Mouse (Mus musculus) kidney, embryonic 16.5 days (tissue): ENCODE data around the gene Stac2. TPM values are rescaled to one million over a fixed set of nuclear protein-coding genes. Genes with fewer than 3 reads are reported as not detected.

ENCODE experiments used
- ATAC-seq: fragments of 200-750 bp; cut with Nextera tagmentation; 2 replicates; pipeline ENCODE4 v1.8.0; 2017; ENCODE audit warnings: moderate TSS enrichment; ENCODE audit not compliant: low FRiP score, low TSS enrichment
- H3K27ac ChIP-seq: fragments of 300-500 bp; sonication (generic); 2 replicates; pipeline ENCODE4 v1.5.1; 2014; ENCODE audit warnings: low read length
- H3K27me3 ChIP-seq: fragments of 300-500 bp; sonication (generic); 2 replicates; pipeline ENCODE4 v1.6.1; 2014; ENCODE audit warnings: low read length, control low read depth, mixed read lengths; ENCODE audit not compliant: insufficient read depth
- H3K36me3 ChIP-seq: fragments of 300-500 bp; sonication (generic); 2 replicates; pipeline ENCODE4 v1.6.1; 2014; ENCODE audit warnings: low read length, control low read depth, mixed read lengths; ENCODE audit not compliant: insufficient read depth
- H3K4me1 ChIP-seq: fragments of 300-500 bp; sonication (generic); 2 replicates; pipeline ENCODE4 v1.6.1; 2014; ENCODE audit warnings: low read length, control low read depth, mixed read lengths; ENCODE audit not compliant: insufficient read depth
- H3K4me2 ChIP-seq: fragments of 300-500 bp; sonication (generic); replicated peaks from 2 replicates; pipeline ENCODE4 v1.6.1; 2014; ENCODE audit warnings: low read depth, low read length
- H3K4me3 ChIP-seq: fragments of 300-500 bp; sonication (generic); 2 replicates; pipeline ENCODE4 v1.5.1; 2014; ENCODE audit warnings: mild to moderate bottlenecking, low read length
- H3K9ac ChIP-seq: fragments of 300-500 bp; sonication (generic); replicated peaks from 2 replicates; pipeline ENCODE4 v1.6.1; 2014; ENCODE audit warnings: low read length
- H3K9me3 ChIP-seq: fragments of 300-500 bp; sonication (generic); 2 replicates; pipeline ENCODE4 v1.6.1; 2016; ENCODE audit warnings: low read length, control low read depth
- WGBS: fragments of 180-500 bp; shearing (Covaris S2); extraction: QIAGEN DNeasy Blood & Tissue Kit; methylation state at CpG from one replicate; pipeline ENCODE4 v1.1.7; 2014; 5-methylcytosine and 5-hydroxymethylcytosine counted together
- microRNA-seq: library from miRNA; unstranded; fragments of <30 nt; microRNA quantifications from one replicate; pipeline ENCODE4, GENCODE M21; 2016
- polyA plus RNA-seq: library from polyadenylated mRNA; unstranded; fragments of >200 nt; fragmentation: Nextera tagmentation; extraction: Ambion mirVana; gene quantifications from 2 replicates; pipeline ENCODE4 v1.2.1, GENCODE M21; 2015

Gene Stac2
- polyA plus RNA-seq, 1 experiment from 2014 or later, result 3.3 TPM

DNA sequence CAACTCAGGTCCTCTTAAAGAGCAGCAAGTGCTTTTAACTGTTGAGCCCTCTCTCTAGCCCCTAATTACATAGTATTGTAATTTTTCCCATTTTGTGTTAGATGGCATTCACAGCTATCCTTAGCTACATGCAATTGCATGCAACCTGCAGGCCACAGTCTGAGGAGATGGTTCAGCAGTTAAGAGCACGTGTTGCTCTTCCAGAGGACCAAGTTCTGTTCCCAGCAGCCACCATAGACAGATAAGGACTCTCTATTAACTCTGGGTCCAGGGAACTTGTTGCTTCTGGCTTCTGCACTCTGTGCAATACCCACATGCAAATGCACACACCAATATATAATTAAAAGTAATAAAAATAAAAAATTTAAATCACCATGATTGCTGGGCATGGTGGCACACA, 56.6 kb downstream of the Stac2 start:
- 86% methylated on average over 1 of the region's 1 CpGs for WGBS

GRCm38 (mm10) chr11:97995564-97996288, 57.5 kb downstream of the Stac2 start, which contains the start of gene Arl5c:
Gene Arl5c, minus strand, starts transcription at chr11:97996181.
- no peaks in the 10 kb centered on the region for H3K9me3 ChIP-seq
- H3K4me1 ChIP-seq, result peaks cover 20% of the 10 kb centered on the region
- ATAC-seq, result peak; percentile 62
- H3K27me3 ChIP-seq, result 0 out of 2 replicates have a peak, but pooled peaks cover 3% of the 10 kb centered on the region
- 0 out of 2 replicates have a peak within 1 kb of the TSS, but pooled peaks have one; percentile 1 for H3K27ac ChIP-seq
- H3K4me3 ChIP-seq, result peak within 1 kb of the TSS; percentile 58
- H3K9ac ChIP-seq, result peak within 1 kb of the TSS; percentile 63
- under 1% methylated on average over 26 of the region's 26 CpGs for WGBS
- H3K4me2 ChIP-seq, result peak within 1 kb of the TSS; percentile 92
- H3K36me3 ChIP-seq, result no peaks in the 10 kb centered on the region

More for the DNA sequence above, 56.6 kb downstream of the Stac2 start:
- no peak overlapping the region for H3K27ac ChIP-seq
- H3K9me3 ChIP-seq, result no peaks in the 10 kb centered on the region
- peaks cover 20% of the 10 kb centered on the region for H3K4me1 ChIP-seq
- ATAC-seq, result no peak
- H3K4me3 ChIP-seq, result no peak overlapping the region
- H3K9ac ChIP-seq, result no peak overlapping the region
- H3K27me3 ChIP-seq, result 0 out of 2 replicates have a peak, but pooled peaks cover 6% of the 10 kb centered on the region
- H3K4me2 ChIP-seq, result no peak overlapping the region
- H3K36me3 ChIP-seq, result no peaks in the 10 kb centered on the region

DNA sequence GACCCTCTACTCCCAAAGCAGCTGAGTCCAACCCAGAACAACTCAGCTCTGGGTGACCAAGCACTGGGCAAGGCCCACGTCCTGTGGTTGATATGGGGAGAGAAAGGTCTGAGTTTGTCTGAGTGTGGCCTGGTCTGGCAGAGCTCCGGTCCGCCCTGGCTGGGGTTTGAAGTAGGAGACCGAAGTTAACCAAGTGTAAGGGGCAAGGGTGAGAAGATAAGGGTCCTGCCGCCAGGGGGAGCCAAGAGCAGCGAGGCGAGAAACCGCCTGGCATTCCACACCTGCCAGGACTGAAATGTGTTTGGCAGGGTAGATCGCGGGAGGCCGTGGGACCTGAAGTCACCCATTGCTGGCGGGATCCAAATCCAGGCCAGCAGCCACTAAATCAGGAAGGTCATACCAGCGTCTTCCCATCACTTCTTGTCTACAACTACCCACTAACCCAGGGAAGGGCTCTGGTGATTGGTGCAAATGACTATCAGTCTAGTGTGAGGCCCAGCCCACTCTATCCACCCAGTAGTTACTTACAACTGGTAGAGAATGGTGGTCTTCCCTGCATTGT, 58.6 kb downstream of the Stac2 start:
- Histone ChIP-seq H3K4me2 (peak overlapping the region; percentile 92), H3K4me1 (peaks cover 26% of the 10 kb centered on the region), H3K4me3 (peak overlapping the region; percentile 58), H3K9ac (peak overlapping the region; percentile 63), H3K27me3 (0 out of 2 replicates have a peak, but pooled peaks cover 3% of the 10 kb centered on the region), H3K9me3 (no peaks in the 10 kb centered on the region), H3K36me3 (no peaks in the 10 kb centered on the region), H3K27ac (no peak overlapping the region)
- WGBS, result 10% methylated on average over 13 of the region's 13 CpGs
- peak; percentile 35 for ATAC-seq

DNA sequence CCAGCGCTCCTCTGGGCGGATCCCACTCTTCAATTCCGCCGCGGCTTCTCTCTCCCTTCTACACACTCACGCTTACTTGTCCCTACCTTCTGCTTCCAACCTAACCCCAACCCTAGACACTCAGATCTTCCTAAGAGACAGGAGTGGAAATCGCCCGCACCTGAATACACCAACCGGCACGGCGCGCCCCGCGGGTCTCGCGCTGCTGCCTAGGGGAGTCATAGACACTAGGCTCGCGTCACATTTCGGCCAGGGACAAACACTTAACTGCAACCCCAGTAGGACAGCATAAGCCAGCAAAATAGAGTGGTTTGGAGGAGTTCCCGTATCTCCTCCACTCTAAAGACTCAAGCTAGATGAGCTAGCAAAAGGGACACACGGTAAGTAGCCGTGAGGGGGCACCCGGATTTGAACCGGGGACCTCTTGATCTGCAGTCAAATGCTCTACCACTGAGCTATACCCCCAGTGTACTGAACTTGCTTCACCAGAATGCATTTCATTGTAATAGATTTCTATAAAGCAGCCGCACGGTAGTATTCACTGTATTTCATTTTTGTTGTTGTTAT, 64.6 kb downstream of the Stac2 start:
- Histone ChIP-seq H3K27ac (peak overlapping the region; percentile 89), H3K4me3 (peak overlapping the region; percentile 86), H3K9me3 (no peaks in the 10 kb centered on the region), H3K4me1 (peaks cover 18% of the 10 kb centered on the region), H3K9ac (peak overlapping the region; percentile 84), H3K4me2 (peak overlapping the region; percentile 60), H3K27me3 (peaks cover 19% of the 10 kb centered on the region), H3K36me3 (no peaks in the 10 kb centered on the region)
- WGBS, result under 1% methylated on average over 26 of the region's 26 CpGs
- ATAC-seq, result peak; percentile 85

DNA sequence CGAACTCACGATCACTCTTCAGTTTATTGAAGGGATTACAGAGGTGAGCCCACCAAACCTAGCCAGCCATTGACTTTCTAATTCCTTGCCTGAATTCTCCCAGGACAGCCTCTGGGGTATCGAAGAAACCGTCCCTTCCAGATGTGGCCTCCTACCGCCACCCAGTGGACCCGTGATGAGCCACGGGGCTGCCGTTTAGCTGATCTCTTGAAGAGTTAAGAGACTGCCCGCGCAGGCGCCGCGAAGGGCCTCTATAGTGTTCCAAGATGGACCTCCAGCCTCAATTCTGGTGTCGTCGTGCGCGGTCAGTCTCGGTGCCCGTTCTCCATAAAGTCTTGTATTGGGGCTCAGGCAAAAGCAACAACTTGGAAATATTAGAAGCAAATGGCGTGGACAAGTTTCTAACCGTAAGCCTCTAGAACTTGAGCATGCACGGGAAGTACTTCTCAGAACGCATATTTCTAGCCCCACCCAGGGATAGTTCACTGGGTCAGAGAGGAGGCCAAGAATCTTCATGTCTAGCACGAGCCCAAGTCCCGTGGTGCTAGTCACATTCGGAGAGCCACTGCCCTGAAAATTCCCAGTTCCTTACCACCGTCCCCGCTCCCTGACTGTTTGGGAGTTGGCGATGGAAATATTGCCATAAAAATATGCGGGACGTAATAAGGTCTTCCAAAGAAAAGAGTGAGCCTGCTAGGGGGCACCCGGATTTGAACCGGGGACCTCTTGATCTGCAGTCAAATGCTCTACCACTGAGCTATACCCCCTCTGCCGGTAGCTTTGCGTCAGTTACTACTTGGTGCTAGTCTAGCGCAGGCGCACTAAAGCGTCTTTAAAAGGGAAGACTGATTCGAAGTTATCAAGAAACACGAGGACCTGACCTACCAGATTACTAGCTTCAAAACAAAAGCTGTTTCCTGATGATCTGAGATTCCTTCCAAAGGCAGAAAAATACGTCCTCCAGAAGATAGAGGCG, 65.4 kb downstream of the Stac2 start:
- Histone ChIP-seq H3K4me3 (peak overlapping the region; percentile 86), H3K4me2 (peak overlapping the region; percentile 63), H3K27me3 (peaks cover 19% of the 10 kb centered on the region), H3K9ac (peak overlapping the region; percentile 84), H3K36me3 (no peaks in the 10 kb centered on the region), H3K4me1 (peaks cover 18% of the 10 kb centered on the region), H3K27ac (peak overlapping the region; percentile 89), H3K9me3 (no peaks in the 10 kb centered on the region)
- ATAC-seq, result peak; percentile 88
- WGBS, result under 1% methylated on average over 42 of the region's 42 CpGs

DNA sequence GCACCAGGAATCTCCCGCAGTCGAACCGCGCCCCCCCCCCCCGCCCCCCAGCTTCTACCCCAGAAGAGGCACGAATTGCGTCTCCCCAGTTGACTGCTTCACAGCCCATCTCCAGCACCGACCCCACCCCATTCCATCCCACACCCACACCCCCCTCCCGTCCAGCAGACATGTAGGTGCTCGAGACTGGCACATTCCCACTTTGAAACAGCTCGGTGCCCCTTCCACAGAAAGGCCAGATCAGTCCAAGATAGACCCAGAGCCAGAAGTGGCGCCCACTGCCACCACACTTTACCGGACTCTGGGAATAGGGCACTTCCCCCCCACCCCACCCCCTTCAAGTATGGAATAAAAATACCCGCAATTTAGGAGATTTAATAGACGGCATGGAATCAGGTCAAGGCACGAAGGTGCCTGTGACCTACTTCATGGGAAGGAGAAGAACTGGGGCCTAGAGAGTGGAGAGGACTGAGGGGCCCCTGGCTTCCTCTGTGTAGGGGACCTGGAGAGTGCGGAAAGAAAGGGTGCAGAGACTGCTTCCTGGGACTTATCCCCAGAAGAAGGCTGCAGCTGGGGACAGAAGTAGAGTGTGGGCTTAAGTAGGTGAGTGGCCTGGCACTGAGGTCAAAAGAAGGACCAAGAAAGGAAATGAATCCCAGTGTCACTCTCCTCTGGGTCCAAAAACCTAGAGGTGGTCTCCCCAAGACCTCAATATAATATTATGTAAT, 66.4 kb downstream of the Stac2 start:
- WGBS, result 30% methylated on average over 11 of the region's 17 CpGs
- ATAC-seq, result no peak
- H3K27me3 ChIP-seq, result peaks cover 19% of the 10 kb centered on the region
- H3K9ac ChIP-seq, result peak overlapping the region; percentile 56
- no peak overlapping the region for H3K27ac ChIP-seq
- H3K9me3 ChIP-seq, result no peaks in the 10 kb centered on the region
- H3K36me3 ChIP-seq, result no peaks in the 10 kb centered on the region
- peaks cover 18% of the 10 kb centered on the region for H3K4me1 ChIP-seq
- H3K4me2 ChIP-seq, result peak overlapping the region; percentile 75
- H3K4me3 ChIP-seq, result peak overlapping the region; percentile 86

Small RNA genes within 50 kb of the gene (microRNA-seq; reads per million reads assigned to microRNA genes)
- not detected for gene Gm27597

Other genes with a start within 250 kb of the Stac2 start
- gene B230217C12Rik, start 212.7 kb downstream of the Stac2 start, polyA plus RNA-seq, result 4.3 and 6.7 TPM in 2 replicates
- 0.45 and 0.46 TPM in 2 replicates for gene Fbxo47, start 169.3 kb downstream of the Stac2 start, polyA plus RNA-seq
- 1.8 and 2.3 TPM in 2 replicates for gene Plxdc1, start 67.0 kb downstream of the Stac2 start, polyA plus RNA-seq
- gene Arl5c, start 57.3 kb downstream of the Stac2 start, polyA plus RNA-seq, result 7.3 and 7.4 TPM in 2 replicates
- gene Cacnb1, start 30.4 kb downstream of the Stac2 start, polyA plus RNA-seq, result 12.8 TPM in 2 replicates
- gene Rpl19, start 26.8 kb downstream of the Stac2 start, polyA plus RNA-seq, result 950 and 1,086 TPM in 2 replicates
- gene Fbxl20, start 96.9 kb upstream of the Stac2 start, polyA plus RNA-seq, result 20.0 and 21.0 TPM in 2 replicates
- 64.6 and 67.9 TPM in 2 replicates for gene Med1, start 139.8 kb upstream of the Stac2 start, polyA plus RNA-seq
- gene Cdk12, start 149.6 kb upstream of the Stac2 start, polyA plus RNA-seq, result 9.2 and 12.4 TPM in 2 replicates